Mouse (Mus musculus): Measurements from ENCODE around the gene Trappc10. TPM values are rescaled to one million over a fixed set of nuclear protein-coding genes. Genes with fewer than 3 reads are reported as not detected.

The Trappc10 gene
- polyA plus RNA-seq, 1 experiment = 18.2 TPM

DNA sequence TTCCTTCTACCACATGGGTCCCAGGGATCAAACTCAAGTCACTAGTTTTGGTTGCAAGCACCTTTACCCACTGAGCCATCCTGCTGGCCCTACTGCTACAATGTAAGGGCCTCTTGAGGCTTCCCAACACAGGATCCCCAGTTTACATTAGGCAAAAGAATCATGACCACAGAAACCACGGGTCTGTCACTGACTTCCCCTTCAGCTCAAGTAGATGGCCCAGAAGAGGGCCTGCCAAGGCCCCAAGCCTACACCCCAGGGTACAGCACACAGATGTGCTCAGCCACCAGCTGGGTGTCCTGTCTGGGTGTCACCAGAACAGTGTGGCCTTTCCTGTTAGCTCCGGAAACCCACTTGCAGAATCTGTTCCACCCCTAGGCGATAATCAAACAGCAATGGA lies 20.3 kb upstream of the Trappc10 start:
- no peaks in the 10 kb centered on the region for H3K36me3 ChIP-seq (ENCODE audit: control insufficient read depth, insufficient read depth)
- H3K79me2 ChIP-seq (ENCODE audit: control insufficient read depth, insufficient read depth) = no peaks in the 10 kb centered on the region
- H3K4me3 ChIP-seq (ENCODE audit: insufficient read depth, poor library complexity, severe bottlenecking) = no peak overlapping the region
- peaks cover 9% of the 10 kb centered on the region for H3K27me3 ChIP-seq (ENCODE audit: control insufficient read depth, insufficient read depth, insufficient read length)
- H3ac ChIP-seq (ENCODE audit: control insufficient read depth, insufficient read length, low read depth) = no peak overlapping the region
- no peak for TF ChIP-seq CEBPB (IDR thresholded peaks at IDR 0.05; ENCODE audit: low read depth)
- no peak for TF ChIP-seq MYOD1 (IDR thresholded peaks at IDR 0.05; ENCODE audit: control insufficient read depth, insufficient read length, low read depth)
- TF ChIP-seq FOSL1 (IDR thresholded peaks at IDR 0.05; ENCODE audit: insufficient read depth, low read length, poor library complexity, severe bottlenecking) = no peak
- TF ChIP-seq CTCF (IDR thresholded peaks at IDR 0.05; ENCODE audit: control insufficient read depth, insufficient read depth, insufficient read length) = no peak
- TF ChIP-seq USF1 (IDR thresholded peaks at IDR 0.05; ENCODE audit: low read depth) = no peak
- TF ChIP-seq MYOG (IDR thresholded peaks at IDR 0.05; ENCODE audit: control insufficient read depth, extremely low read depth, insufficient read length) = no peak
- TF ChIP-seq MAX (IDR thresholded peaks at IDR 0.05) = no peak
- H3K79me3 ChIP-seq (ENCODE audit: low read depth) = no peaks in the 10 kb centered on the region

DNA sequence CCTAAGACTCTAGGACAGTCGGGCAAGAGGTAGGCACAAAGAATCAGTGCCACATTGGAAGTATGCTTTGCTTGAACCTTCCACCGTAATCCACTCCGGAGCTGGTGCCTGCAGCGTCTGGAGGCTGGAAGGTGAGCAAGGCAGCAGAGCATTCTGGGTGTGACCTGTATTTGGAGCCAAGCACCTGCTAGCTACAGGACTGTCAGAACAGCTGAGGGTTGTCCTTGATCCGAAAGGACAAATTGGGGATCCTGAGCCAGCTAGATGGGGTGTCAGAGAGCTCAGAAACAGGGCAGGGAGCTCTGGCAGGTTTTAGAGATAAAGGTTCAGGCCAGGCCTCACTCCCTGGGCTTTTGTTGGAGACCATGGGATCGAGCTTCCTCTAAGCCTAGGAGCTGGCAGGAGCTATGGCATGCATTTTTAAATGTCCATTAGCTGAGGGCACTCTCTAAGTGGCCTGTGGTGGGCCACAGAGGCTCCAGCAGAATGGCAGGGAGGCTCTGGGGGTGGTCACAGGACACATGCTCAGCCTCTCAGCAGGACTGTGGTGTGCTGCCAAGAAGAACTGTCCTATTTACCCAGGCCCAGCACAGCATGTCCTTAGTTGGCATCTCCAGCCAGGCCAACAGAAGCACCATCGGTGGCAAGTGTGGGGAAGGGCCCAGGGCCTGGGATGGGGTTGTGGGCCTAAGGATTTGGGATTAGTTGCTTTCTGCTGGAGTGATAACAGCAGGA lies 16.6 kb upstream of the Trappc10 start:
- Histone ChIP-seq H3K36me3 (ENCODE audit: control insufficient read depth, insufficient read depth) (no peaks in the 10 kb centered on the region), H3K79me2 (ENCODE audit: control insufficient read depth, insufficient read depth) (no peaks in the 10 kb centered on the region), H3K27me3 (ENCODE audit: control insufficient read depth, insufficient read depth, insufficient read length) (peaks cover 9% of the 10 kb centered on the region), H3ac (ENCODE audit: control insufficient read depth, insufficient read length, low read depth) (no peak overlapping the region), H3K79me3 (ENCODE audit: low read depth) (no peaks in the 10 kb centered on the region), H3K4me3 (ENCODE audit: insufficient read depth, poor library complexity, severe bottlenecking) (no peak overlapping the region)
- TF ChIP-seq MYOD1 (IDR thresholded peaks at IDR 0.05; ENCODE audit: control insufficient read depth, insufficient read length, low read depth) (no peak), MAX (IDR thresholded peaks at IDR 0.05) (no peak), USF1 (IDR thresholded peaks at IDR 0.05; ENCODE audit: low read depth) (no peak), CTCF (IDR thresholded peaks at IDR 0.05; ENCODE audit: control insufficient read depth, insufficient read depth, insufficient read length) (no peak), CEBPB (IDR thresholded peaks at IDR 0.05; ENCODE audit: low read depth) (no peak), MYOG (IDR thresholded peaks at IDR 0.05; ENCODE audit: control insufficient read depth, extremely low read depth, insufficient read length) (no peak), FOSL1 (IDR thresholded peaks at IDR 0.05; ENCODE audit: insufficient read depth, low read length, poor library complexity, severe bottlenecking) (no peak)

DNA sequence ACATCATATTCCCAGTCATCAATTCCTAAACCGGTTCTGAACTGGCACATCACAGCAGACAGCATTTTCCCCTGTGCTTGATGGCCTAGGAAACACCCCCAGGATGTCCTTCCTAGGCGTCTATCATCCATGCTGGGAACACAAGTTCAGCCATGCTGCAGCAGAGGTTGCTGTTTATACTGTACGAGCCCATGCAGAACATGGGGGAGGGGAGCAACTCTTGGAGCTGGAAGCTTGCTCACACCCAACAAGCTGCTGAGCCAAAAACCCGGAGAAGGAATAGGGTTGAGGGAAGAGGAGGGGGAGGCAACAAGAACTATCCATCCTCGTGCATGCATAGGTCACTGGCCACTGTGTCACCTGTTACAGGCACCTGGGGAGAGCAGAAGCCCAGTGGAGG lies 15.9 kb upstream of the Trappc10 start:
- peaks cover 9% of the 10 kb centered on the region for H3K27me3 ChIP-seq (ENCODE audit: control insufficient read depth, insufficient read depth, insufficient read length)
- H3ac ChIP-seq (ENCODE audit: control insufficient read depth, insufficient read length, low read depth) = no peak overlapping the region
- H3K4me3 ChIP-seq (ENCODE audit: insufficient read depth, poor library complexity, severe bottlenecking) = no peak overlapping the region
- no peak for TF ChIP-seq USF1 (IDR thresholded peaks at IDR 0.05; ENCODE audit: low read depth)
- no peak for TF ChIP-seq FOSL1 (IDR thresholded peaks at IDR 0.05; ENCODE audit: insufficient read depth, low read length, poor library complexity, severe bottlenecking)
- no peak for TF ChIP-seq MYOG (IDR thresholded peaks at IDR 0.05; ENCODE audit: control insufficient read depth, extremely low read depth, insufficient read length)
- no peak for TF ChIP-seq MAX (IDR thresholded peaks at IDR 0.05)
- no peak for TF ChIP-seq CTCF (IDR thresholded peaks at IDR 0.05; ENCODE audit: control insufficient read depth, insufficient read depth, insufficient read length)
- no peak for TF ChIP-seq CEBPB (IDR thresholded peaks at IDR 0.05; ENCODE audit: low read depth)
- no peak for TF ChIP-seq MYOD1 (IDR thresholded peaks at IDR 0.05; ENCODE audit: control insufficient read depth, insufficient read length, low read depth)
- H3K79me2 ChIP-seq (ENCODE audit: control insufficient read depth, insufficient read depth) = no peaks in the 10 kb centered on the region
- no peaks in the 10 kb centered on the region for H3K79me3 ChIP-seq (ENCODE audit: low read depth)
- no peaks in the 10 kb centered on the region for H3K36me3 ChIP-seq (ENCODE audit: control insufficient read depth, insufficient read depth)

DNA sequence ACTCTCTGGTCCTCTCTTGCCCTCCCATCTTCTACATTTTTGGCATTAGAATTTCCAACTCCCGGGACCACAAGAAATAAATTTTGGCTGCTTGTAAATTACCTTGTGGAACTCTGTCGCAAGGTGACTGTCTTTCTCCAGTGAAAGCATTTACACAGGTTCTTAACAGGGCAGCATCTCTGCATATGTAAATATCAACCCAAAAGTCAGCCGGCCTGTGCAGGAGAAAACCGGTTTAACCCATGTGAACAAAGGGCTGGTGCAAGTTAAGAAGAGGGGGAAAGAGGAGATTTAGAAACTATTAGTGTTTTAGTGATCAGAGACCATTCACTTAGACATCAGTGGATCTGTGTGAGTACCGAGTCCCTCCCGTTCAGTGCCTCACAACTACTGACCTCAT lies 15.3 kb upstream of the Trappc10 start:
- TF ChIP-seq MYOD1 (IDR thresholded peaks at IDR 0.05; ENCODE audit: control insufficient read depth, insufficient read length, low read depth) (no peak), MYOG (IDR thresholded peaks at IDR 0.05; ENCODE audit: control insufficient read depth, extremely low read depth, insufficient read length) (no peak), MAX (IDR thresholded peaks at IDR 0.05) (no peak), USF1 (IDR thresholded peaks at IDR 0.05; ENCODE audit: low read depth) (no peak), FOSL1 (IDR thresholded peaks at IDR 0.05; ENCODE audit: insufficient read depth, low read length, poor library complexity, severe bottlenecking) (no peak), CEBPB (IDR thresholded peaks at IDR 0.05; ENCODE audit: low read depth) (no peak), CTCF (IDR thresholded peaks at IDR 0.05; ENCODE audit: control insufficient read depth, insufficient read depth, insufficient read length) (no peak)
- no peaks in the 10 kb centered on the region for H3K36me3 ChIP-seq (ENCODE audit: control insufficient read depth, insufficient read depth)
- H3K79me3 ChIP-seq (ENCODE audit: low read depth) = no peaks in the 10 kb centered on the region
- no peak overlapping the region for H3K4me3 ChIP-seq (ENCODE audit: insufficient read depth, poor library complexity, severe bottlenecking)
- H3K79me2 ChIP-seq (ENCODE audit: control insufficient read depth, insufficient read depth) = no peaks in the 10 kb centered on the region
- no peak overlapping the region for H3ac ChIP-seq (ENCODE audit: control insufficient read depth, insufficient read length, low read depth)
- peaks cover 9% of the 10 kb centered on the region for H3K27me3 ChIP-seq (ENCODE audit: control insufficient read depth, insufficient read depth, insufficient read length)

DNA sequence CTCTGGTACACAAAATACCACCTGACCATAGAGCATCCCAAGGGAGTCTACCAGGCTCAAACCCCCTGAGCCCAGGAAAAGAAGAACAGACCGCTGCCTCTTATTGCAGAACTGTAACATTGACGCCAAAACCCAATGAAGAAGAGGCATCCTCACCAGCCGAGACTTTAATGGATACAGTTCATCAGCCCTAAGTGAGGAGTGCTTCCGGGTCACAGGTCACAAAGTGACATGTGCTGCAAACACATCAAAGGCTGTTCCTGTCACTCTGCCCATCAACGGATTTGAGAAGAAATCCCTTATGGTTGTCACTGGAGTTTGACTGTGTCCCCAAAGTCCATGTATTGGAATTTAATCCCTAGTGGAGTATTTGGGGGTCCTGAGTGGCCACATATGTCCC lies 14.8 kb upstream of the Trappc10 start:
- no peaks in the 10 kb centered on the region for H3K79me2 ChIP-seq (ENCODE audit: control insufficient read depth, insufficient read depth)
- H3K79me3 ChIP-seq (ENCODE audit: low read depth) = no peaks in the 10 kb centered on the region
- H3ac ChIP-seq (ENCODE audit: control insufficient read depth, insufficient read length, low read depth) = no peak overlapping the region
- H3K4me3 ChIP-seq (ENCODE audit: insufficient read depth, poor library complexity, severe bottlenecking) = no peak overlapping the region
- peaks cover 9% of the 10 kb centered on the region for H3K27me3 ChIP-seq (ENCODE audit: control insufficient read depth, insufficient read depth, insufficient read length)
- no peaks in the 10 kb centered on the region for H3K36me3 ChIP-seq (ENCODE audit: control insufficient read depth, insufficient read depth)
- no peak for TF ChIP-seq USF1 (IDR thresholded peaks at IDR 0.05; ENCODE audit: low read depth)
- no peak for TF ChIP-seq FOSL1 (IDR thresholded peaks at IDR 0.05; ENCODE audit: insufficient read depth, low read length, poor library complexity, severe bottlenecking)
- no peak for TF ChIP-seq MYOG (IDR thresholded peaks at IDR 0.05; ENCODE audit: control insufficient read depth, extremely low read depth, insufficient read length)
- no peak for TF ChIP-seq CTCF (IDR thresholded peaks at IDR 0.05; ENCODE audit: control insufficient read depth, insufficient read depth, insufficient read length)
- TF ChIP-seq CEBPB (IDR thresholded peaks at IDR 0.05; ENCODE audit: low read depth) = no peak
- TF ChIP-seq MYOD1 (IDR thresholded peaks at IDR 0.05; ENCODE audit: control insufficient read depth, insufficient read length, low read depth) = no peak
- no peak for TF ChIP-seq MAX (IDR thresholded peaks at IDR 0.05)
